Mouse (Mus musculus) left cerebral cortex, adult 18-20 months (tissue): ENCODE data around the gene Smim14. TPM values are rescaled to one million over a fixed set of nuclear protein-coding genes. Genes with fewer than 3 reads are reported as not detected.

Experiments
- DNase-seq, 2 experiments: peaks; one replicate each; pipeline ENCODE4 v3.0.0; 2021 to 2022; ENCODE audit warnings: low spot score in 2 of 2, mixed read lengths in 1 of 2
- total RNA-seq, 2 experiments: library from RNA; stranded (reverse); gene quantifications; 2 replicates each; pipeline ENCODE4 v1.2.3; 2021

The Smim14 gene
- total RNA-seq, 2 experiments from 2014 or later, result 158 to 178 TPM

GRCm38 (mm10) chr5:65475806-65476205 lies 61.2 kb downstream of the Smim14 start:
- DNase-seq, result no peak

GRCm38 (mm10) chr5:65469766-65470165 lies 67.2 kb downstream of the Smim14 start:
- DNase-seq, result peak; percentile 22 to 33

DNA sequence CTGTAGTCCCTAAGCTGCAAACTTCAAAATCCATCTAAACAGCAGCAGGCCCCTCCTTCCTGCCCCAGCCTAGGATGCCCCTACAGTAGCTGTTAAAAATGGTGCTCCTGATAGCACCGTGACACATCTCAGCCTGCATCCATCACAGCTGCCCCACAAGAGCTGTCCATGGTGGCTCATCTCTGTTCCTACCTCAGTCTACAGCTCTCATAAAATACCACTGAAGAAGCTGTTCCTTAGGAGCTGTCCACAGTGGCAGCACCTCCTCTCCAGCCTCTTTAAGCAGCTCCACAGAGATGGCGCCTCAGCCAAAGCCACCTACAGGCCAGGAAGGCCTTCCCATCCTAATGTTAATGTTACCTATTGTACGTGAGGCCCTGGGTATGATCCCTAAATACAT lies 70.1 kb downstream of the Smim14 start:
- no peak for DNase-seq

DNA sequence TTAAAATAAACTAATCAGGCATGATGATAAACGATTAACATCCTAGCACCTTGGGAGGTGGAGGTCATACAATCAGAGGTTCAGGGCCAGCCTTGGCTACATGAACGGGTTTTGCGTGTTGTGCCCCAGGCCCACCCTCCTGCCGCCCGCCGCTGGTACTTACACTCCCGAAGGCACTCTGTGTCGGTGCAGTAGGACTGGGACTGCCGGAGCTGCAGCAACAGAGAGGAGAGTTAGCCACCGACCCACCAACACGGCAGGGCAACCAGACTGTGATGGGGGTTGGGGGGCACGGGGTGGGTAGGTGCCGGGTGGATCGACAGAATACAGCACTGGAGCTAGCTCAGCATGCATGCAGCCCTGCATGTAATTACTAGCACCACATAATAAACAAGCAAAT lies 76.6 kb downstream of the Smim14 start:
- no peak for DNase-seq

- no peak for DNase-seq
Observed at GRCm38 (mm10) chr5:65459454-65459853, 77.5 kb downstream of the Smim14 start.

GRCm38 (mm10) chr5:65457846-65458245 lies 79.1 kb downstream of the Smim14 start:
- no peak for DNase-seq

DNA sequence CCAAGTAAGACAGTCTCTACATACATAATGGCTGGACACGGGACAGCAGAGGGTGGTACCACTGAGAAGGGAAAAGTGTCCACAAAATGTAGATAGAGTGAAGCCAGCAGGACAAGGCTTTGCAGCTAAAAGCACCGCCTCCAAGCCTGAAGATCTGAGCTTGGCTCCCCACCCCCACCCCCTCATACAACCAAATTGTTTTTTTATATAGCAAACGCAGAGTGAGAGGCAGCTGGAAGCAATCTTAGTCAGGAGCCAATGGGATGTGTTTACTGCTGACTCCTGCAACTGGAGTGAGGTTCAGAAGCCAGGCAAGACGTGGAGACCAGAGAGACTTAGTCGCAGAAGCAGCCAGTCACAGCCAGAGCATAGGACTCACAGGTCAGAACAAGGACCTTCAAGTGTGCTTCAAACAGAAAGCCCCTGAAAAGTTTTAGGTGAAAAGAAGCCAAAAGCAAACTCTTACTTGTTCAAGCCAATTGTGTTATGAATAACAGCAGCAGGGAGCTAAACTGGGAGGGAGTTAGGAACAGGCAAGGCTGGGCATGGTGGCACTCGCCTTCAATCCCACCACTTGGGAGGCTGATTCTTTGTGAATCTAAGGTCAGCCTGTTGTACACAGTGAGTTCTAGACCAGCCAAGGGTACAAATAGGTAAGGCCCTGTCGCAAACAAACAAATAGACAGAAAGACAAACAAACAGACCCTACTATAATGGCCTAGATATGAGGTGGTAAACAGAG lies 79.7 kb downstream of the Smim14 start:
- no peak for DNase-seq

DNA sequence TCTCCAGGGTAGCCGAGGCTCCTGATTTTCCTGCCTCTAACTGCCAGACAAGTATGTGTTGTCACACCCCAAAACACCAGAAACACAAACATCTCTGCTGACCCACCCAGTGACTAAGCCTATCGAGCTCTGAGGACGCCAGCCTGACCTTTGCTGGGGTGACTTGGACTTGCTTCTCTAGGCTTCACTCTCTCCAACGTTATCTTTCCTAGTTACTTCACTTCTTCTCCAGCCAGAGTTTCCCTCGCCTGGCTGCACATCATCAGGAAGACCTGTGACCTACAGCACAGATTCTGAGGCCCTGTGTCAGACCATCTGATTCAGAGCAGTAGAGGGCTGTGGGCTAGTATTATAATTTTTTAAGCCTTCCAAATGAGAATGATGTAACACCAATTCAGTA lies 82.2 kb downstream of the Smim14 start:
- DNase-seq, result no peak

GRCm38 (mm10) chr5:65448941-65449340 lies 88.0 kb downstream of the Smim14 start:
- DNase-seq, result no peak

DNA sequence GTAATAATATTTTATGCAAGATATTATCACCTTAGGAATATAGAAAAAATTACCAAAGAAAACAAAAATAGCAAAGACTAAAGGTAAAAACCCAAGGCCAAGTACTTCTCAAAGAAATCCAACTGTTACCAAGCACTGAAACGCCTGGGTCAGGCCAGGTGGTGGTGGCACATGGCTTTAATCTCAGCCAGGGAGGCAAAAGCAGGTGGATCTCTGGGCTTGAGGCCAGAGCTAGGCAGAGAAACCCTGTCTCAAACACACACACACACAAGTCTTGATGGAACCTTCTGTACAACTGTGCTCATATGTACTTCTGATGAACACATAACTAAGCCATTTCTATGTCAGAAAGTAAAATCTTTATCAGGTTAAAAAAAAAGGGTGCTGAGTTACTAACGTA lies 89.2 kb downstream of the Smim14 start:
- no peak for DNase-seq

DNA sequence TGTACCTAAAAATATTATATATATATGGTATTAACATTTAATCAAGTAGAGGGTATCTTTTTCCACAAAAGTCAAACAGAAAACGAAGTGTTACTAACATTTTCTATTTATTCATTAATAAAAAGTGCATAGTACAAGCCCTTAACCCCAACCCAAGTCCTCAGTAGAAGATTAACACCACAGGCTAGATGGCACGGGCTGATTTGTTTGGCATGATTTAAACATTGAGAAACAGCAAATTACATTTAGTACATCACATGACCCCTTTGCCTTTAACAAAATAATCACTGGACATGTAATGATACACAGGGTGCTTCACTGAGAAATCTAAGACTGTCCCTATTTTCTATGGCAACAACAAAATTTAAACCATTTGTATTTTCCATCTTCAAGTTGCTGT lies 90.2 kb downstream of the Smim14 start:
- no peak for DNase-seq

DNA sequence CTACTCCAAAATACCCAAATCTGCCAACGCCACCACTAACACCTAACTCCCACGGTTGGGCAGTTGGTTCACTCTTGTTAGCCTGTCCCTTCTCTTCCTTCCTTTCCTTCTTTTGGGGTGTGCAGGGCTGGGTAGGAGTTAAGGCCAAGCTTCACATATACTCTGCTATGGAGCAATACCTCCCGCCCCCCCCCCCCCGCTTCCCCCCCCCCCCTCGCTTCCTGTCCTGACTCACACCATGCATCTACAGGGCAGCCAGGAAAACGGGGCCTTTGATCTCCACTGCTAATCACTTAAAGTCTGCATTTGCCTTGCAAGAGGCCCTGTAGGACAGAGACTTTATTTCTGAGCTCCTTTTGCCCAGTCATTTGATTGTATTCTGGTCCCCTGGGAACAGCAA lies 92.0 kb downstream of the Smim14 start:
- no peak for DNase-seq

GRCm38 (mm10) chr5:65438041-65438440 lies 98.9 kb downstream of the Smim14 start:
- DNase-seq, result no peak

DNA sequence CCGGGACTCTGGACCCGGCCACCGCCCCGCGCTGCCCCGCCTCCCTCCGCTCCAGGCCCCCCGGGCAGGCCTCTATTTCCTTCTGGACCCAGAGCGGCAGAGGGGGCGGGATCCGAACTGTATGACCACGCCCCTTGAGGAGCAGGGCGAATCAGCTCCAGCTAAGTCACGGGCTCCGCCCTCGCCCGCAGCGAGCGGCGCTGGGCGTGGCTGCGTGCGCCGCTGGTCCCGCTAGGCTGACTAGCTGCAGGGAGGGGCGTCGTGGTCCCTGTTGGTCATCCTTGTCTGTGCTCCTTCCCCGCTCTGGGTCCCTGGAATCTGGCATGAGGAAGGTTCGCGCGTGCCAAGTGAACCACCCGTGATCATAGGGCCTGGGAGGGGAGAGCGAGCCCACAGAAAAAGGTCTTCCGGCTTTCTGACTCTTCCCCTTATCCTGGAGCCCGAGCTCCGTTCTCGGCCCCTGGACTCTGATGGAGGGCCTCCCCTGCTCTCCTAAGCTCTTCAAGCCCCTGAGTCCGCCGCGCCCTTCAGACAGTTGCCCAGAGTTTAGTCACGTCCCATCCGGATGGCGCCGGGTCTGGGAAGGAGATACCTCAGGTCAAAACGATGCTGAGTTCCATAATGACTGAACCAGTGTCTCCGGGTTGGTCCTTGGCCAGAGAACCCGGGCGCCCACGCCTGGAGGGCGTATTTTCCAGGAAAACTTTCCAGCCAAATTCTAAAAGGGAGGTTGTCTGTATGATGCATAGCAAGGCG lies 101.0 kb downstream of the Smim14 start, which contains the start of gene Ugdh:
TSS of gene Ugdh (minus strand) at position 144 of the 756 bp plus-strand sequence.
- DNase-seq, result peak; percentile 94 to 99

DNA sequence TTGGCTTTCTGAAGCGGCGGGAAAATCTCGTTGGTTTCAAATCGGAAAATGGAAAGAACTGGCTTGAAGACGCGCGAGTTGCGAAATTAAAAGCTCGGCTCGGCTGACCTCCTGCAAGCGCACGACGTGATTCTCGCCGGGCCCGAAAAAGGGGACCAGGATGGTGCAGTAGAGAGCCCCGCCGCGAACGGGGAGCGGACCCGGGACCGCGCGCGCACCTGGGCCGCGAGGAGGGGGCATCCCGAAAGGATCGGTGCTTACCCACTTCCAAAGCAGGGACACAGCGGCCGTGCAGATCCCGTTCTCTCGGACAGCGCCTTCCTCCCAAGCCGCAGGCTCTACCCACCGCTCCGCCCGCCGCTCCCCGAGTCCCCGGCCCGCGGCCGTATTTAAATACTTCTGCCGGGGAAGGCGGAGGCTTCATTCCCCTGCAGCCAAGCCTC lies 101.6 kb downstream of the Smim14 start:
- no peak for DNase-seq

DNA sequence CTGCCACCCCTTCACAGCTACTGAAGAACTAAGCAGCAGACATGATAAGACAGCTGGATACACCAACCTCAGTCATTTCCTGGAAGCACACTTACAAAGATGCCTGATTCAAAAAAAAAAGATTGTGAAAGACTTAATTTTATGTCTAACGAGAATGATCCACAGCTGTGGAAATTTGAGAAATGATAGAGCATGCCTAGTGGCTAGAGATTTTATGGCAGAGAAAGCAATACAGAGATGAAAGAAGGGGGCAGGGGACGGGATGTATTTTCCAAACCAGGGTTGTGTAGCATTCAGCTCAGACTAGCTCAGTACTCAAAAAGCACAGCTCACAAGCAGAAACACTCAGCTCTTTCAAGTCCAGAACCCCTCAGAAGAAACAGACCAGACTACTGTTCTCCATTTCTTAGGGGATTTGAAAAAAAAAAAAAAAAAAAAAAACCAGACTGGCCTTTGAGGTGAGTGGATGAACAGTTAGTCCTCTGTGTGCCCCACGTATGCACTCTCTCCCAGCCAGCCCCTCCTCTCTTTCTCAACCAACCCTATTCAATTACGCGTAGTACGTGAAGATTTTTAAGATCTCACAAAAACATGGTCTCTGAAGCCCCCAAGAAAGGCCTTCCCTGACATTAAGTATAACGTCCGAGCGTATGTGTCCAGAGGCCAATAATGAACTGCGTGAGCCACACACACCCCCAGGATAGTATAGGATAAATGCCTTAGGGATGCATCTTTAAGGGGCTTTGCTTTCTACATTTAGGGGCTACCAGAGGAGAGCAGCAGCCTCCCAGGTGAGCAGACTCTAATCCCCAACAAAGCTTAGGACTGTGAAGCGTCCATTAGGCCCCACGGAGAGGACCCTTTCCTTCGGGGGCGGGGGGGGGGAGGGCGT lies 102.3 kb downstream of the Smim14 start:
- peak in 1 of 2 experiments; percentile 36 for DNase-seq

GRCm38 (mm10) chr5:65429441-65429840 lies 107.5 kb downstream of the Smim14 start:
- DNase-seq, result no peak

- no peak for DNase-seq
Observed at GRCm38 (mm10) chr5:65428321-65428720, 108.7 kb downstream of the Smim14 start.

DNA sequence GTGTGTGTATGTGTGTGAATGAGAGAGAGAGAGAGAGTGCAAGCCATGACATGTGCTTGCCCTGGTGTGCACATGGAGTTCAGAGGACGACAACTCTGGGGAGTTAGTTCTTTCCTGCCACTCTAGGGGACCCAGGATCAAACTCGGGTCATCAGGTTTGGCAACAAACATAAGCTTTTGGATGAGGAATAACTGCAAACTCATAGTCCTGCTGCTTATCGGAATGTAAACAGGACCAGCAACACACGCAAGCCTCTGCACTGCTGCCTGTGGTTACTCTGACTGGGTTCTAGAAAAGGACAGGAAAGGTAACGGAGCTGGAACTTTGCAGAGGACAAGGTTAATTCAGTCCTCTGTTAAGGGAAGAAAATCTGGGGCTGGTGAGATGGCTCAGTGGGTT lies 111.7 kb downstream of the Smim14 start:
- DNase-seq, result no peak

- DNase-seq, result no peak
Observed at GRCm38 (mm10) chr5:65424215-65424614, 112.8 kb downstream of the Smim14 start.

DNA sequence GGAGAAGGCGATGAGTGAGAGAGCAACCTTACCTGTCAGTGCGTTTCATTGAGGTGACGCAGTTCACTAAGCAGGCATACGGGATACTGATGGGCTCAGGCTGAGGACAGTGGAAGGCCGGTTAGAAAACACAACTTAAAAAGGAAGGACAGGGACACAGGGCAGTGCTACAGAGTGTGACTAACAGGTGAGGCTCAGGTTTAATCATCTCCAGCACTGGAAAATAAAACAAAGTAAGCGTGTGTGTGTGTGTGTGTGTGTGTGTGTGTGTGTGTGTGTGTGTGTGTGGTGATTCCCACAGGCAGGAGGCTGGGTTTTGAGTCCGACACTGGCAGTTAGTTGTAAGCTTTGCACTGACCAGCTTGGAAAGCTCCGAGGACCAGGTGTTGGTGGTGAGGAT lies 114.2 kb downstream of the Smim14 start:
- DNase-seq, result no peak
